Mouse (Mus musculus): ENCODE results near the gene Pafah1b1. TPM values are rescaled to one million over a fixed set of nuclear protein-coding genes. Genes with fewer than 3 reads are reported as not detected.

Pafah1b1 gene
- 138 TPM for total RNA-seq (2023)

DNA sequence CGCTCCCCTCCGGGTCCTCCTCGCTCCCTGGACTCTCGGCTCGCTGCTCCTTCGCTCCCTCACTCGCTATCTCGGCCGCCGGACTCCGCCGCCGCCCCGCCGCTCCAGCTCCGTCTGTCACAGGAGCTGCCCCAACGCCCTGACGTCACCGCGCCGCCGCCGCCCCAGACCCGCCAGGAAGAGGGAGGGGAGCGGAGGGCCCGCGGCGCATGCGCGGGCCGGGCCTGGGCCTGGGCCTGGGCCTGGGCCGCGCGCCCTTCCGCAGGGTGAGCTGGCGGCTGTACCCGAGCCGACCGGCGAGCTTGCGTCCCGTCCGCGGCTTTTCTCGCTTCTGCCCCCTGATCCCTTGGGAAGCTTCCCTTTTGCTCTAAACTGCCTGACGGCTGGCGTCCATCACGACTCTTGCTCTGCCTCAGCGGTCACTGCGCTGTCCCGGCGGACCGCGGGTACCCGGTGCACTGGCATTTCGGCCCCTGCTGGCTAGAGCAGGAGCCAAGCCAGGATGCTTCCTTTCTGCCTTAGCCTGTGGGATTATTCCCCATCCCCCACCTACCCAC lies at the start of gene Pafah1b1:
TSS of gene Pafah1b1 (minus strand) at position 436 of the 557 bp plus-strand sequence.

DNA sequence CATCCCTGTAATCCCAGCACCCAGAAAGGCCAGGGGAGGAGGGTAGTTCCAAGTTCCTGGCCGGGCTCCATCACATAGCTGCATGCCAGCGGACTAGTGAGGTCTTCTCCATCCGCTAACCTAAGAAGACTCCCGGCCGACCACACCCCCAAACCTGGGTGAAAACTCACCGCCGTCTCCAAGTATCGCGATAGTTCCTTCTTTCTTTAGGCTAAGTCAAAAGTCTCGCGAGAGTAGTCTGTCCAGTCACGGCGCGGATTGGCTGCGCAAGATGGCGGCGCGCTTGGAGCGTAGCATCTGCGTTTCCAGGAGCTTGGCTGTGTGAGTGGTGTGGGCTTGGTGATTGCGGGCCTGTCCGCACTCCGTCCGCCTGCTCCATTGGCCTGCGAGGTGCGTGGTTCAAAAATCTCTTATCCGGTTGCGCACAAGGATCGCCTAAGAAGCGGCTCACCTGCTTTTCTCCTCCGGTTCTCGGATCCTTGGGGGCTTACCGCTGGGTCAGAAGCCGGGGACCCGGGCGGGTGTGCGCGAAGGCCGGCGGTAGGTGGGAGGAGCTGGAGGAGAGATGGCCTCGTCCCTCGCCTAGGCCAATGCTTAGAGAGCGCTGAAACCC lies 46.2 kb upstream of the Pafah1b1 start, which contains the start of gene Mettl16:
TSS of gene Mettl16 (plus strand) at position 236 of the 613 bp plus-strand sequence.

DNA sequence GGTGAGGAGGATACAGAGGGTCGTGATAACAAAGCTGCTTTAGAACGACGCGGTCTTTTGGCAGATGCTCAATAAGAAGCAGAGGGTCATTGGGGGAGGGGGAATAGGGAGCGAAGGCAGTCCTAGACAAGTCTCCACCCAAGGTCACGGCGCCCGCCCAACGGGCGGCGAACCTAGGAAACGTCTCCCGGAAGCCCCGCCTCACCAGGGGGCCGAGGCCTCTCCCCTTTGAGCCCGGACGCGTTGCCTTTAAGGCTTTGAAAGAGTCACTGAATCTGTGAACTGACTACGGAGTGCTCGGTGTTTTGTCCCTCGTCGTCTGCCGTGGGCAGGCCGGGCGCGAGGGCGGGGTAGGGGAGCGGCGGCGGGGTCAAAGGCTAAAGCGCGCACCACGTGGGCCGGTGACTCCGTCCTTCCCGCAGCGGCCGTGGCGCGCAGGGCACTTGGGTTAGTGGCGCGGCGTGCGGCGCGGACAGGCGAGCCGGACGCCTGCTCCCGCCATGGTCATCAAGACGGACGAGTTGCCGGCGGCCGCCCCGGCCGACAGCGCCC lies 75.3 kb downstream of the Pafah1b1 start, which contains the start of gene Cluh:
TSS of gene Cluh (plus strand) at position 401 of the 552 bp plus-strand sequence.

Other genes with a start within 250 kb of the Pafah1b1 start
- 5.6 TPM for gene Rap1gap2, start 113.8 kb downstream of the Pafah1b1 start, total RNA-seq (2023)
- not detected for gene Ccdc92b, start 105.1 kb downstream of the Pafah1b1 start, total RNA-seq (2023)
- gene Cluh, start 75.2 kb downstream of the Pafah1b1 start, total RNA-seq (2023) = 39.8 TPM
- 52.4 TPM for gene Mettl16, start 46.2 kb upstream of the Pafah1b1 start, total RNA-seq (2023)
- 75.3 TPM for gene Mnt, start 106.2 kb upstream of the Pafah1b1 start, total RNA-seq (2023)
- gene Sgsm2, start 172.4 kb upstream of the Pafah1b1 start, total RNA-seq (2023) = 11.3 TPM
- gene Tsr1, start 173.4 kb upstream of the Pafah1b1 start, total RNA-seq (2023) = 83.0 TPM
- gene Smg6, start 201.2 kb upstream of the Pafah1b1 start, total RNA-seq (2023) = 61.4 TPM
- 8.5 TPM for gene Srr, start 201.3 kb upstream of the Pafah1b1 start, total RNA-seq (2023)